Mouse (Mus musculus) liver, embryonic 14.5 days (tissue): ENCODE data around the gene Cenpn.

ENCODE experiments used
- CTCF ChIP-seq: IDR thresholded peaks from 2 replicates; pipeline ENCODE4 v1.5.1; 2016; ENCODE audit warnings: antibody characterized with exemption, low read depth, control low read depth
- EP300 ChIP-seq: IDR thresholded peaks from 2 replicates; pipeline ENCODE4 v1.6.1; 2016; ENCODE audit warnings: antibody characterized with exemption, low read depth

DNA sequence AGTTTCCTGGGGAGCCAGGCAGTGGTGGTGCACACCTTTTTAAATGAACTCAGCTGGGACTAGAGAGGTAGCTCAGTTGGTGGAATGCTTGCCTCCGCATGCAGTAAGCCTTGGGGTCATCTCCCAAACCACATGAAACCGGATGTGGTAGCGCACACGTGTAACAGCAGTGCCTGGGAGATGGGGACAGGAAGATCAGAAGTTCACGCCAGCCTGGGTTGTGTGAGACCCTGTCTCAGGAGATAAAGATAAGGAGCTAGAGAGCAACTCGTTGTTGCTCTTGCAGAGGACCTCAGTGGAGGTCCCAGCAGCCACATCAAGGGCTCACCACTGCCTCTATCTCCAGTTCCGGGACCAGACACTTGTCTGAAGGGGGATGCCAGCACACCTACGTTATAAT is 2.0 kb downstream of the Cenpn start:
- TF ChIP-seq EP300: no peak
- no peak for TF ChIP-seq CTCF
